Mouse (Mus musculus): ENCODE data around the gene Mfsd4a. TPM values are rescaled to one million over a fixed set of nuclear protein-coding genes. Genes with fewer than 3 reads are reported as not detected.

Mfsd4a gene
- total RNA-seq (2021) = 1 to 10 TPM; 1.2 to 1.4 TPM
- long read RNA-seq, experiment 1, partial matches to known transcripts = 0 of 39 reads
- long read RNA-seq, experiment 1, other reads (novel, unspliced or antisense) = 39 of 39 reads
- long read RNA-seq, experiment 2, partial matches to known transcripts = 0 of 42 reads
- long read RNA-seq, experiment 2, other reads (novel, unspliced or antisense) = 42 of 42 reads

GRCm38 (mm10) chr1:132067261-132068255 lies at the start of gene Mfsd4a:
Gene Mfsd4a (minus strand): TSS chr1:132068062.
- DNase-seq = peak; percentile 71 to 74
- intact Hi-C loops (cut with DNase I) = loop anchor here (5.0 kb wide), 1 partner anchor 50 kb away; no protein-coding TSS in a partner anchor

GRCm38 (mm10) chr1:132116606-132117005 lies 48.7 kb upstream of the Mfsd4a start:
- intact Hi-C loops (cut with DNase I) = loop anchor here (1.0 to 5.0 kb wide), 4 partner anchors 49 to 179 kb away; partner anchors contain the start of gene Mfsd4a
- DNase-seq = peak; percentile 79 to 83

GRCm38 (mm10) chr1:132113098-132113497 lies 45.2 kb upstream of the Mfsd4a start:
- no peak for DNase-seq
- intact Hi-C loops (cut with DNase I) = no loop called here

- DNase-seq = no peak
- intact Hi-C loops (cut with DNase I) = no loop called here
These were observed 44.6 kb upstream of the Mfsd4a start for GRCm38 (mm10) chr1:132112426-132112825.

GRCm38 (mm10) chr1:132111411-132111810 lies 43.5 kb upstream of the Mfsd4a start:
- no peak for DNase-seq
- intact Hi-C loops (cut with DNase I) = no loop called here

- intact Hi-C loops (cut with DNase I) = loop anchor here (5.0 kb wide), 1 partner anchor 47 kb away; no protein-coding TSS in a partner anchor
- DNase-seq = no peak
These were observed 41.5 kb upstream of the Mfsd4a start for GRCm38 (mm10) chr1:132109368-132109767.

GRCm38 (mm10) chr1:132104353-132104752 lies 36.5 kb upstream of the Mfsd4a start:
- no peak for DNase-seq
- intact Hi-C loops (cut with DNase I) = no loop called here

GRCm38 (mm10) chr1:132101953-132102697 lies 34.3 kb upstream of the Mfsd4a start:
- intact Hi-C loops (cut with DNase I) = no loop called here
- DNase-seq = no peak

- intact Hi-C loops (cut with DNase I) = no loop called here
- no peak for DNase-seq
These were observed 31.9 kb upstream of the Mfsd4a start for GRCm38 (mm10) chr1:132099775-132100174.

GRCm38 (mm10) chr1:132099016-132099415 lies 31.2 kb upstream of the Mfsd4a start:
- intact Hi-C loops (cut with DNase I) = no loop called here
- no peak for DNase-seq

- intact Hi-C loops (cut with DNase I) = no loop called here
- DNase-seq = no peak
These were observed 30.2 kb upstream of the Mfsd4a start for GRCm38 (mm10) chr1:132098076-132098475.

GRCm38 (mm10) chr1:132095356-132096004 lies 27.6 kb upstream of the Mfsd4a start:
- intact Hi-C loops (cut with DNase I) = no loop called here
- DNase-seq = peak; percentile 61 to 64

- DNase-seq = no peak
- intact Hi-C loops (cut with DNase I) = no loop called here
These were observed 25.4 kb upstream of the Mfsd4a start for GRCm38 (mm10) chr1:132093269-132093668.

GRCm38 (mm10) chr1:132090266-132090665 lies 22.4 kb upstream of the Mfsd4a start:
- intact Hi-C loops (cut with DNase I) = no loop called here
- no peak for DNase-seq

GRCm38 (mm10) chr1:132089767-132090166 lies 21.9 kb upstream of the Mfsd4a start:
- intact Hi-C loops (cut with DNase I) = no loop called here
- no peak for DNase-seq

- intact Hi-C loops (cut with DNase I) = no loop called here
- no peak for DNase-seq
These were observed 20.4 kb upstream of the Mfsd4a start for GRCm38 (mm10) chr1:132088181-132088671.

GRCm38 (mm10) chr1:132085181-132086049 lies 17.6 kb upstream of the Mfsd4a start:
- DNase-seq = no peak
- intact Hi-C loops (cut with DNase I) = no loop called here

GRCm38 (mm10) chr1:132078413-132078812 lies 10.6 kb upstream of the Mfsd4a start:
- DNase-seq = no peak
- intact Hi-C loops (cut with DNase I) = no loop called here

- intact Hi-C loops (cut with DNase I) = no loop called here
- DNase-seq = no peak
These were observed 7.7 kb upstream of the Mfsd4a start for GRCm38 (mm10) chr1:132075576-132075975.
